Mouse (Mus musculus) limb, embryonic 12.5 days (tissue): Measurements from ENCODE around the gene Cacna1g. TPM values are rescaled to one million over a fixed set of nuclear protein-coding genes. Genes with fewer than 3 reads are reported as not detected.

Experiments
- ATAC-seq: fragments of 200-750 bp; cut with Nextera tagmentation; 2 replicates; pipeline ENCODE4 v1.8.0; 2017; ENCODE audit warnings: low read depth, moderate TSS enrichment; ENCODE audit not compliant: insufficient number of reproducible peaks, insufficient read depth, low FRiP score, low TSS enrichment
- H3K27ac ChIP-seq: fragments of 300-500 bp; sonication (generic); 2 replicates; pipeline ENCODE4 v1.5.1; 2016; ENCODE audit warnings: mild to moderate bottlenecking, moderate library complexity
- H3K27me3 ChIP-seq: fragments of 300-500 bp; sonication (generic); 2 replicates; pipeline ENCODE4 v1.6.1; 2016; ENCODE audit warnings: mild to moderate bottlenecking, moderate library complexity
- H3K36me3 ChIP-seq: fragments of 300-500 bp; sonication (generic); 2 replicates; pipeline ENCODE4 v1.6.1; 2016; ENCODE audit warnings: mild to moderate bottlenecking, moderate library complexity
- H3K4me1 ChIP-seq: fragments of 300-500 bp; sonication (generic); replicated peaks from 2 replicates; pipeline ENCODE4 v1.6.1; 2016
- H3K4me2 ChIP-seq: fragments of 300-500 bp; sonication (generic); 2 replicates; pipeline ENCODE4 v1.6.1; 2016; ENCODE audit warnings: mild to moderate bottlenecking, moderate library complexity
- H3K4me3 ChIP-seq: fragments of 300-500 bp; sonication (generic); replicated peaks from 2 replicates; pipeline ENCODE4 v1.5.1; 2016; ENCODE audit warnings: mild to moderate bottlenecking
- H3K9ac ChIP-seq: fragments of 300-500 bp; sonication (generic); replicated peaks from 2 replicates; pipeline ENCODE4 v1.6.1; 2016; ENCODE audit warnings: mild to moderate bottlenecking, moderate library complexity
- H3K9me3 ChIP-seq: fragments of 300-500 bp; sonication (generic); 2 replicates; pipeline ENCODE4 v1.6.1; 2016; ENCODE audit warnings: mild to moderate bottlenecking, moderate library complexity
- WGBS: fragments of 180-500 bp; shearing (Covaris S2); methylation state at CpG from one replicate; pipeline ENCODE4 v1.1.7; 2016; 5-methylcytosine and 5-hydroxymethylcytosine counted together
- polyA plus RNA-seq: library from polyadenylated mRNA; unstranded; fragments of >200 nt; fragmentation: Nextera tagmentation; extraction: Ambion mirVana; gene quantifications from 2 replicates; pipeline ENCODE4 v1.2.1, GENCODE M21; 2016

Cacna1g gene
- polyA plus RNA-seq, 1 experiment from 2014 or later = 25.5 TPM

GRCm38 (mm10) chr11:94420991-94421390, 53.0 kb downstream of the Cacna1g start:
- 62% methylated on average over 6 of the region's 6 CpGs for WGBS
- Histone ChIP-seq H3K9me3 (no peaks in the 10 kb centered on the region), H3K4me1 (peaks cover 34% of the 10 kb centered on the region), H3K36me3 (peaks cover 97% of the 10 kb centered on the region), H3K4me2 (no peak overlapping the region), H3K27me3 (peaks cover 2% of the 10 kb centered on the region; the same call in 1 of the 2 replicates), H3K27ac (no peak overlapping the region), H3K9ac (no peak overlapping the region), H3K4me3 (no peak overlapping the region)
- no peak for ATAC-seq

- Histone ChIP-seq H3K4me1 (peaks cover 34% of the 10 kb centered on the region), H3K4me3 (no peak overlapping the region), H3K27ac (no peak overlapping the region), H3K27me3 (peaks cover 6% of the 10 kb centered on the region), H3K36me3 (peaks cover 97% of the 10 kb centered on the region), H3K9ac (no peak overlapping the region), H3K4me2 (no peak overlapping the region), H3K9me3 (no peaks in the 10 kb centered on the region)
- WGBS = 34% methylated on average over 7 of the region's 7 CpGs
- ATAC-seq = no peak
Observed at GRCm38 (mm10) chr11:94420325-94420724, 53.7 kb downstream of the Cacna1g start.

GRCm38 (mm10) chr11:94419004-94419727, 54.8 kb downstream of the Cacna1g start:
- Histone ChIP-seq H3K27me3 (peaks cover 7% of the 10 kb centered on the region), H3K4me2 (no peak overlapping the region), H3K4me1 (peaks cover 30% of the 10 kb centered on the region), H3K9ac (no peak overlapping the region), H3K36me3 (peaks cover 99% of the 10 kb centered on the region), H3K9me3 (no peaks in the 10 kb centered on the region), H3K27ac (no peak overlapping the region), H3K4me3 (no peak overlapping the region)
- 67% methylated on average over 10 of the region's 10 CpGs for WGBS
- no peak for ATAC-seq

GRCm38 (mm10) chr11:94414042-94414441, 60.0 kb downstream of the Cacna1g start:
- H3K27me3 ChIP-seq = peaks cover 17% of the 10 kb centered on the region
- H3K4me1 ChIP-seq = peaks cover 26% of the 10 kb centered on the region
- H3K4me2 ChIP-seq = no peak overlapping the region
- H3K27ac ChIP-seq = no peak overlapping the region
- peaks cover 100% of the 10 kb centered on the region for H3K36me3 ChIP-seq
- no peak overlapping the region for H3K9ac ChIP-seq
- H3K9me3 ChIP-seq = no peaks in the 10 kb centered on the region
- no peak for ATAC-seq
- H3K4me3 ChIP-seq = no peak overlapping the region
- 70% methylated on average over 4 of the region's 4 CpGs for WGBS

GRCm38 (mm10) chr11:94413516-94413915, 60.5 kb downstream of the Cacna1g start:
- peaks cover 100% of the 10 kb centered on the region for H3K36me3 ChIP-seq
- H3K4me2 ChIP-seq = no peak overlapping the region
- no peaks in the 10 kb centered on the region for H3K9me3 ChIP-seq
- no peak overlapping the region for H3K4me3 ChIP-seq
- H3K4me1 ChIP-seq = peaks cover 26% of the 10 kb centered on the region
- H3K27me3 ChIP-seq = peaks cover 17% of the 10 kb centered on the region
- WGBS = 48% methylated on average over 8 of the region's 8 CpGs
- no peak overlapping the region for H3K9ac ChIP-seq
- no peak overlapping the region for H3K27ac ChIP-seq
- ATAC-seq = no peak

- 47% methylated on average over 10 of the region's 10 CpGs for WGBS
- no peak overlapping the region for H3K27ac ChIP-seq
- no peak overlapping the region for H3K4me3 ChIP-seq
- H3K4me1 ChIP-seq = peaks cover 28% of the 10 kb centered on the region
- no peak overlapping the region for H3K4me2 ChIP-seq
- ATAC-seq = no peak
- peaks cover 96% of the 10 kb centered on the region for H3K36me3 ChIP-seq
- H3K9ac ChIP-seq = no peak overlapping the region
- H3K27me3 ChIP-seq = peaks cover 17% of the 10 kb centered on the region
- no peaks in the 10 kb centered on the region for H3K9me3 ChIP-seq
Observed at GRCm38 (mm10) chr11:94412998-94413469, 61.0 kb downstream of the Cacna1g start.

- no peak overlapping the region for H3K4me3 ChIP-seq
- H3K36me3 ChIP-seq = peaks cover 91% of the 10 kb centered on the region
- H3K9me3 ChIP-seq = no peaks in the 10 kb centered on the region
- no peak for ATAC-seq
- WGBS = 51% methylated on average over 2 of the region's 2 CpGs
- H3K9ac ChIP-seq = no peak overlapping the region
- no peak overlapping the region for H3K4me2 ChIP-seq
- peaks cover 17% of the 10 kb centered on the region for H3K27me3 ChIP-seq
- no peak overlapping the region for H3K27ac ChIP-seq
- peaks cover 33% of the 10 kb centered on the region for H3K4me1 ChIP-seq
Observed at GRCm38 (mm10) chr11:94412562-94412961, 61.4 kb downstream of the Cacna1g start.

- H3K36me3 ChIP-seq = peaks cover 44% of the 10 kb centered on the region
- peaks cover 11% of the 10 kb centered on the region; the same call in 1 of the 2 replicates for H3K27me3 ChIP-seq
- peaks cover 48% of the 10 kb centered on the region for H3K4me1 ChIP-seq
- H3K9me3 ChIP-seq = no peaks in the 10 kb centered on the region
- peak overlapping the region; percentile 5; the same call in 1 of the 2 replicates for H3K4me2 ChIP-seq
- no peak overlapping the region for H3K9ac ChIP-seq
- no peak overlapping the region for H3K4me3 ChIP-seq
- no peak for ATAC-seq
- 0 out of 2 replicates have a peak overlapping the region, but pooled peaks have one; percentile 35 for H3K27ac ChIP-seq
- 42% methylated on average over 11 of the region's 11 CpGs for WGBS
Observed at GRCm38 (mm10) chr11:94407803-94408321, 66.1 kb downstream of the Cacna1g start.

GRCm38 (mm10) chr11:94405348-94405747, 68.7 kb downstream of the Cacna1g start:
- ATAC-seq = peak; percentile 34; the same call in 1 of the 2 replicates
- no peak overlapping the region for H3K9ac ChIP-seq
- peaks cover 48% of the 10 kb centered on the region for H3K4me1 ChIP-seq
- peaks cover 19% of the 10 kb centered on the region for H3K36me3 ChIP-seq
- H3K27me3 ChIP-seq = 0 out of 2 replicates have a peak, but pooled peaks cover 8% of the 10 kb centered on the region
- WGBS = 45% methylated on average over 6 of the region's 6 CpGs
- H3K4me2 ChIP-seq = no peak overlapping the region
- H3K4me3 ChIP-seq = no peak overlapping the region
- no peaks in the 10 kb centered on the region for H3K9me3 ChIP-seq
- H3K27ac ChIP-seq = peak overlapping the region; percentile 47; the same call in 1 of the 2 replicates

- H3K27ac ChIP-seq = no peak overlapping the region
Observed at GRCm38 (mm10) chr11:94404641-94405260, 69.2 kb downstream of the Cacna1g start.

GRCm38 (mm10) chr11:94404178-94404577, 69.8 kb downstream of the Cacna1g start:
- WGBS = 43% methylated on average over 5 of the region's 5 CpGs
- Histone ChIP-seq H3K4me1 (peaks cover 44% of the 10 kb centered on the region), H3K27me3 (0 out of 2 replicates have a peak, but pooled peaks cover under 1% of the 10 kb centered on the region), H3K9me3 (no peaks in the 10 kb centered on the region), H3K9ac (no peak overlapping the region), H3K4me2 (no peak overlapping the region), H3K36me3 (peaks cover 7% of the 10 kb centered on the region), H3K4me3 (no peak overlapping the region), H3K27ac (no peak overlapping the region)
- peak; percentile 27; the same call in 1 of the 2 replicates for ATAC-seq

More at GRCm38 (mm10) chr11:94404641-94405260, 69.2 kb downstream of the Cacna1g start:
- no peaks in the 10 kb centered on the region for H3K9me3 ChIP-seq
- no peak overlapping the region for H3K4me3 ChIP-seq
- H3K36me3 ChIP-seq = peaks cover 13% of the 10 kb centered on the region
- H3K4me2 ChIP-seq = no peak overlapping the region
- 0 out of 2 replicates have a peak, but pooled peaks cover 7% of the 10 kb centered on the region for H3K27me3 ChIP-seq
- 21% methylated on average over 11 of the region's 11 CpGs for WGBS
- 0 out of 2 replicates have a peak, but pooled peaks have one; percentile 15 for ATAC-seq
- no peak overlapping the region for H3K9ac ChIP-seq
- H3K4me1 ChIP-seq = peaks cover 48% of the 10 kb centered on the region
